Mouse (Mus musculus): ENCODE measurements around the gene Hspa8.

DNA sequence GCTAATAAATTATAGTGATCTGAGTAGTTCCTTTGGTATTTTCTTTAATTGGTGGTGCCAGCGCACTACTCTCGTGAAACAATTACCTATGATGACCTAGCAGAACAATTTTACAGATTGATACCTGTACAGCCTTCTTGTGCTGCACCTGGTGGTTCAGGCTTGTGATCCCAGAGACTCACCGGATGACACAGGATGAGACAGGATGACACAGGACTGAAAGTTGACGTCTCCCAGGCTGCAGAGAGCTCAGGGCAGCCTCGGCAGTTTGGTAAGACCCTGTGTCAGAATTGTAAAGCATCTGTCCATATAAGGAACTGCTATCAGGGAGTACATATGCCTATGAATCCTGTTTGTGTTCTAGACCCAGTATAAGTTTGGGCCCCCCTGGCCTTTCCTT is 5.9 kb upstream of the Hspa8 start:
- TF ChIP-seq CTCF (IDR thresholded peaks at IDR 0.05; ENCODE audit: low read depth) (no peak), EP300 (IDR thresholded peaks at IDR 0.05; ENCODE audit: low read depth) (no peak)
